Mouse (Mus musculus) erythroid progenitor cell, adult 5-6 weeks (primary cell): ENCODE measurements around the gene Olfr523. TPM values are rescaled to one million over a fixed set of nuclear protein-coding genes. Genes with fewer than 3 reads are reported as not detected.

ENCODE experiments used
- ATAC-seq: replicated peaks from 2 replicates; pipeline ENCODE4 v1.8.0; 2016; ENCODE audit warnings: moderate number of reproducible peaks, mild to moderate bottlenecking, moderate TSS enrichment, inconsistent platforms; ENCODE audit not compliant: poor library complexity, low FRiP score, severe bottlenecking
- total RNA-seq, 2 experiments: library from RNA; stranded (forward) in 1 of 2; stranded (reverse) in 1 of 2; fragments of 150-400 nt in 1 of 2; fragments of 186-747, 209-891 nt in 1 of 2; gene quantifications; 2 replicates each; pipeline versions ENCODE4 v1.2.3 to v1.2.4; 2015 to 2017; ENCODE audit warnings: low replicate concordance in 2 of 2

Olfr523 gene
- total RNA-seq, 2 experiments from 2014 or later = not detected

GRCm38 (mm10) chr7:140170863-140171262 lies 2.2 kb upstream of the Olfr523 start:
- no peak for ATAC-seq

DNA sequence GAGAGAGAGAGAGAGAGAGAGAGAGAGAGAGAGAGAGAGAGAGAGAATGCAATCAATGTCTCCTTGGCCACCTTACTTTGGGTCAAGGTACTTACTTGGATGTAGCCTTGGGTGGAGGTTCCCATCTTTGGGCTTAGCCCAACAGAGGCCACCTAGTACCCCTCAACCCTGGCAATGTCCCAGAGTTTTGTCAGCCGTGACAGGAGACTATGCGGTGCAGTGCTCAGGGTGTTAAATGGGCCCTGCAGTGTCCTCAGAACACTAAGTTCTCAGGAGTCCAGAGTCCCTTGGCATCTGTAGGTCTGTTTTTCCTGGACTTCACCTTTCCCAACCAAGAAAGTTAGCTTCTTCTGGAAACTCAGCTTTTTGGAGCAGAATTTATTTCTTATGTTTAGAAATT lies 6.2 kb downstream of the Olfr523 start:
- ATAC-seq = no peak

DNA sequence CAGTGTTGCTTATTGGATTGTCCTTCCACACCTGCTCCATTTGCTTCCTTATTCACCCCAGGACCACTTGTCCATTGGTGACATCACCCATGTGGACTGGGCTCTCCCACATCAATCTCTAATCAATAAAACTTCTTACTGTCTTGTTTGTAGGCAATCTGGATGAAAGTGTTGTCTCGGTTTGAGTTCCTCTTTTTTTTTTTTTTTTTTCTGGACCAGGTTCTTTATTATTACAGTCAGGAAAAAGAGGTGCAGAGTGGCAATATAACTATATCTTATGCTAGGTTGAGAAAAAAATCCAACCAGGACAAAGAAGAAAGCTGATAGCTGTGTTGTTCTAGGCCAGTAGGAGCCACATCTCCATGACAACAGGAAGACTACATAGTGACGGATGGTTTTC lies 7.7 kb downstream of the Olfr523 start:
- ATAC-seq = no peak

- no peak for ATAC-seq
Measured at GRCm38 (mm10) chr7:140184206-140184605, 11.2 kb downstream of the Olfr523 start.

DNA sequence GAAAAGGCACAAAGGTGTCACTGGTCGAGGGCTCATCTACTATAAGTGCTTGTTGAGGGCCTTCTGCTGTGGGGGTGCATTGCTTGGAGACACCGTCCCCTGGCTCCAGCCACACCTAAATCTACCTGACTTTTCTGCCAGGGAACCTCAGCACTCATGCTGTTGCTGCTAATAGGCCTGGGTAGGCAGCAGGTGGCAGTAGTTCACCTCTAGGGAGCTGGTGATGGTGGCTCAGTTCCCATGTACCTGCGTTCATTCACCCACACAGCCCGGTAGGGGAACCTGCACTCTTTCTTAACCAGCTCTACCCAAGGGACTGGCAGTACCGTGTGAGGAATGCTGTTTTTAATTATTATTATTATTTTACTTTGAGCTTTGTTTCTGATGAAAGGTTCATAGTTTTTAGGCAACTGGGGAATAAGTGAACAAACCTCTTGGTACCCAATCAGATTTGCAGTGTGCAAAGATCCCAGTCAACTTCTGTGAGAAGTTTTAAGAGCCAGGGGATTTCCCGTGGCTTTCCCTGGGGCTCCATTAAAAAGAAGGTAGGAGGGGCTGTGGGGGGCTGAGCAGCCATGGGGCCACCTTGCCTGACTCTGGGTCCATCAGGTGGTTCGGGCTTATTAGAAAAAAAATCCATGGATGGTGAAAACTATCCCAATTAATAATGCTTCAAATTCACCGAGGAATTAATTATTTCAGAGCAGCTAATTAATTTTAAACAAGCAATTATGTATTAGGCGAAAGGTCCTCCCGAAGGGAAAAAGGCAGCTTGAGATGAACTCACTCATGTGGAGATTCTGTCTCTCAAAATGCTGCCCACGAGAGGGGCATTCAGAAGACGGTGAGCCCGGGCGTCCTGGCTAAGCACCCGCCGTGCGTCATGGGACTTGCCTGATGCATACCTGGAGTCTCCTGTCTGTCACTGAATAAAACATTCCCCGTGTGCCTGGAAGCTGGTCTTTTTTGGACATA lies 13.9 kb downstream of the Olfr523 start:
- no peak for ATAC-seq

DNA sequence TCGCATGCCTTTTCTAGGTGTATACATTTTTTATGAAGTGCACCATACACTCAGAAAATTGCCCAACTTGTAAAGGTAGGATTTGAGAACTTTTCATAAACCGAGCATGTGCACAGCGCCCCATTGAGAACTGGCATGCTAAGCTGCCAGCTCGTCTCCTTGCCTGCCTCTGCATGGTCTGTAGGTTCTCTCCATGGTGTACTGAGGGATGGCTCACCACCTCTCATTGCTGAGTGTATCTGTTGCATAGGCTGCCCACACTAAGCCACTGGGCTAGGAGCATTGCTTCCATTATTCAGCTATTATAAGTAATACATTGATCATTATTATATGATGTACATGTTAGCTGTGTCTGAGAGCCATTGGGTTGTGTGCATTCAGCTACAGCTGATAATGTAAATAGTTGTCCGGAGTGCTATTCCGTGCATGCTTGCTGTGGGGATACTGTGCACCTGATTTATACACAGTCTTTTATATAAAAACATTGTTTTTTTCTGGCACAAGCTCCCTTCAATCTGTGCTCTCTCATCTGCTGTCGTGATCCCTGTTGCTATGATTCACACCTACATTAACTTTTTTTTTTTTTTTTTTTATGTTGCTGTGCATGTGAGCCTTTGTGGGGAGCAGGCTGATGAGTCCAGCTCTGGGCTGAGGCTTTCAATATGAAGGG lies 14.8 kb downstream of the Olfr523 start:
- ATAC-seq = no peak

DNA sequence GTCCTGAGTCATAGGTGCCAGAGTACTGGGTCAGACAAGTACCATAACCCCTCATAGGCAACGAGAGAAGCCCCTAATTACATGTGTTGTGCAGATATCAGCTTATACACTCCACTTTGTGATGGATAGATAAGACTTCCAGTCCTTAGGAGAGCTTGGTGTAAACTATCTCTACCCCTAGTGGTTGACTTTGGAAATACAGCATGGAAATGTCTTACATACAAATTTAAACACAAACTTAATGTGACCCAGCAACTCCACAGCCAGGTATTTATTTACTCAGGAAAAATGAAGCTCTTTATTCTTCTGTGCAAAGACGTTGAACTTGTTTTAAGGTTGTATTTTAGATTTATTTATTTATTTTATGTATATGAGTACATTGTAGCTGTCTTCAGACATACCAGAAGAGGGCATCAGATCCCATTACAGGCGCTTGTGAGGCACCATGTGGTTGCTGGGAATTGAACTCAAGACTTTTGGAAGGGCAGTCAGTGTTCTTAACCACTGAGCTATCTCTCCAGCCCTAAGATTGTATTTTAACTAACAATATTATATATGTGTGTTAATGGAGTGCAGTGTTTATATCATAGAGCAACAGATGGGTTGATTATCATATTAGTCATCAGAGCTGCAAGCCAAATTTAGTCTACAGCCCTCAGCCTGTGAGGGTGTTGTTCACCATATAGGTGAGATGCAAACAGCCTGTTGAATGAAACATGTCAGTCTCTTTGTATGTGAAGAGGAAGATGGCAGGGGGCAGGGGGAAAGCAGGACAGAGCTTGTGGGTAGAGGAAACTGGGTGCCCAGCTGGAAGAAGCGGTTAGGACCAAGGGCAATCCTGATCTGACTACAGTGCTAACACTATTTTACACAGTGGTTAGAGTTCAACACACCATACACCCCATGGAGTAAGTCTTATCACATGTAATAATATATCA lies 15.6 kb downstream of the Olfr523 start:
- ATAC-seq = 0 out of 2 replicates have a peak, but pooled peaks have one; percentile 49

GRCm38 (mm10) chr7:140190435-140190834 lies 17.4 kb downstream of the Olfr523 start:
- ATAC-seq = no peak

DNA sequence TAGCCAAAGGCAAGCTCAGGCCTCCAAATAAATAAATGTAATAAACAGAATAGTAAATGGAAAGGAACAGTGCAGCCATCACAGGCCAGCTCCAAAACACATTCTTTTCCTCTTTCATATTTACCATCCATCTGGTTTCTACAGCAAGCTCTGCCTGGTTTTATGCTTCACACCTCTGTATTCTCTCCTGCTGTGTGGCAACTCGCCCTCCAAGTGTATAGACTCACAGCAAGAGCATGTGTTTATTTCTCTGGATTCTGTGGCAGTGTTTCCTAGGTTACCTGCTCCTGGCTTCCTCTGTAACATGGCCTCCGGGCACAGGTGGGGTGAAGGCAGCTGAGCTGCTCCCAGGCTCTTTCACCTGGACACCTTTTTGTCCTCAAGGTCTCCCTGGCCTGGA lies 19.4 kb downstream of the Olfr523 start:
- ATAC-seq = no peak

GRCm38 (mm10) chr7:140192851-140193250 lies 19.8 kb downstream of the Olfr523 start:
- ATAC-seq = no peak

DNA sequence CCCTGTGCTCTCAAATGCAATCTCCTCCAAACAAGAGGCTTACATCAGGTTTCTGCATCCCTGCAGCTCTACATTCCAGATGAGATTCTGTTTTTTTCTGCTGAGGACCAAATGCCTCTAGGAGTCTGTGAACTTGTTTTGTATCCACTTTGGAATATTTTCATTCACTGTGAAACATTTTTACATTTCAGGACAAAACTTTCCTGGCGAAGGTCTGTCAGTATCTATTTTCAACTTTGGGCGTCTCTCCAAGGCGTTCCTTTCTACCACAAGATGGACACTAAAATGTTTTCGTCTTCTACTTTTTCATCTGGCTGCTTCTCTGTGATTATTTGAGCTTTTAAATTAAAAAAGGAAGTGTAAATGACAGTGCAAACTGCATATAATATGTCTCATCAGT lies 21.0 kb downstream of the Olfr523 start:
- ATAC-seq = no peak

GRCm38 (mm10) chr7:140196002-140196401 lies 23.0 kb downstream of the Olfr523 start:
- ATAC-seq = no peak

DNA sequence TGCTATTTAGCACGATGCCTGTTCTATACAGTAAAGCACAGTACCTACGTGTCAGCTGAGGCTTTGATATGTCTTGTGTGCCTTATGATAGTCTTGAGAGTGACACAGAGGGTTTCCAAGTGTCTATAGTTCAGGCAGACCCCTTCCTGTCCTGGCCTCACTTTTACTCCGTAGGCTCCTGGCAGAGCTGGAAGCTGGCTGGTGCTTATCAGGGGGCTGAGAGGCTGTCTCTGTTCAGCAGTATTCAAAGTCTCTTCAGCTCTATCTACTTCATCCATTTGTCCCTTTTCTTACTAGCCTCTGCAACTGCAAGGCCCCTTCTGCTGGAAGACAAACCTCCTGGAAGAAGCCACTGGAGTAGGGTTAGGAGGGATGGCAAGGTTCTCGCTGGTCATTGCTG lies 28.1 kb downstream of the Olfr523 start:
- no peak for ATAC-seq

DNA sequence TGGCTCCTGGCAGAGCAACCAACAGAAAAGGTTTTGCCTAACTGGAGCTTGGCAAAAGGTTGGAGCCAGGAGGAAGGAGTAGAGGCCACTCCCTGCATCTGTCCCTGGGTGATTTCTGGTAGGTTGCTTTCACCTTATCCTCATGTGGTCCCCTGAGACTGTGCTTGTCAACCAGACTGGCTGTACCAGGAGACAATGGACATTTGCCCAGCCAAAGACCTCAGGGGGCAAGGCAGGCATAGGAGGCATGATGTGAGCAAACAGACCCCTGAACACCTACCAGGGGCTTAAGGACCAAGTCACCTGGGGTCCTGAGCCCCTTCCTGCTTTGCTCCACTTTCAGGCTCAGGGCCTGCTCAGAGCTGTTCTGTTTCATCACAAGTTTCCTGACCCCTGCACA lies 32.8 kb downstream of the Olfr523 start, which contains the start of gene Olfr524:
TSS of gene Olfr524 (minus strand) at position 101 of the 400 bp plus-strand sequence.
- ATAC-seq = no peak

DNA sequence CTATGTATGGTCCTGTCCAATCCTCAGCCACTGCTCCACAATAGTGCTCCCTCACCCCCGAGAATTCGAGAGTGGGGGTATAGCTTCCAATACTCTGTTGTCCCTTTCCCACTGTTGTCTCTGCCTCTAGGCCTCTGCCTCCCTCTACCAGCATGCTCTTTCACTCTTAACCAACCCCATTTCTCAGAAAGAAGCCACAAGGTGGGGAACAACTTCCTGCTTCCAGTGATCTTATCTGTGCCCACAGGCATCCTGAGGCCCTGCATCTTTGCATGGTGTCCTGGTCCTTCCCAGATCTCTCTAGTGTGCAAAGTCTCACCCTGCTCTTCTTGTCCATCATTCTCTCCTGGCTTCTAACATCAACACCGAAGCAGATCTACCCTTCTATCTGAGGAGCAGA lies 33.9 kb downstream of the Olfr523 start:
- no peak for ATAC-seq

DNA sequence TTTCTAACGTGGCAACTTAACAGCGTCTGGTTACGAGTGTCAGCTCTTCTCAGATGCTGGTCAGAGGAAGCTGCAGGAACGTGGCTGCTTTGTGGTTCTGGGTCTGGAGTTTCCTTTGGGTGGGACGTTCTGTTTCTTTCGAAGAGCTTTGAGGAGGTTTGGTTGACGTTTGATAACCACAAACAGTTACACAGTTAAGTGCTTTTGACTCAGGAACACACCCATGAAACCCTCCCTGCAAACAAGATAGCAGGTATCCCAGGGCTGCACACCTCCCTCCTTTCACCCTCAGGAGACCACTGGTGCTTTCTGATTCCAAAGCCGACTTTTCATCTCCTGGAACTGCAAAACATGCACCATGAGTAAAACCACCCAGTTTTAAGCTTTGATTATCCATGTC lies 35.1 kb downstream of the Olfr523 start:
- no peak for ATAC-seq

DNA sequence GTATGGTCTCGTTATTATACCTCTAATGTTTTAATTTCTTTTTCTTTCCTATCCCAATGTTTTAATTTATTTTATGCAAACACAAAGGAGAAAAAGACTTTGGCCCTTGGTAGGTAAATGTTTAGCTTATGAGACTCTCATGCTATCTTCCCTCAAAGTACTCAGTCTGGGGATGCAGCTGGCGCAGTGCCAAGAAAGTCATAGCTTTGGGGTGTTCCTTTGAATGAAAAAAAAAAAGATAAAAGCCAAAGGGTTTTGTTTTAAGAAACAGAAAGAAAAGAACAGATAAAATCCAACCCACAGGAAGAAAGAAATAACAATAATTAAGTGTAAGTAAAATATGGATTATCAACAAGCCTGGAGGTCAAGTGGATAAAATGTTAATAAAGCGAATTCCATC lies 35.7 kb downstream of the Olfr523 start:
- ATAC-seq = no peak

- no peak for ATAC-seq
Measured at GRCm38 (mm10) chr7:140213841-140214240, 40.8 kb downstream of the Olfr523 start.

DNA sequence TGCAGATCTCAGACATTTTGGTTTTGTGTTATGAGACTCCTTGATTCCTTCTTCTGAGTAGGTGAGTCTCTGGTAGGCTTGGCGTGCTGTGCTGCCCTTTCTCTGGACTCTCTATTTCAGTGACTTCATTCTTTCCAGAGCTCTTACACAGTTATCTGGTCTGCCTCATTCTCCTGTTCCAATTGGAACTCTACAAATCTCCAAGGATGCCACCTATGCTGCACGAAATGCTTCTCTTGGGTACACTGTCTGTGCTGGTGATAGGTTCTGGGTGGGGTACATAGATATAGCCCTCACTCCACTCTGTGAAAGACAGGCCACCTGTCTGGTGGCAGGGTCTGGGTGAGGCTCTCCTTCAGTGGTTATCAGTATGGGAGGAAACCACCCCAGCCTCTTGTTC lies 45.0 kb downstream of the Olfr523 start, which contains the start of gene Cd163l1:
TSS of gene Cd163l1 (plus strand) at position 301 of the 400 bp plus-strand sequence.
- ATAC-seq = no peak

DNA sequence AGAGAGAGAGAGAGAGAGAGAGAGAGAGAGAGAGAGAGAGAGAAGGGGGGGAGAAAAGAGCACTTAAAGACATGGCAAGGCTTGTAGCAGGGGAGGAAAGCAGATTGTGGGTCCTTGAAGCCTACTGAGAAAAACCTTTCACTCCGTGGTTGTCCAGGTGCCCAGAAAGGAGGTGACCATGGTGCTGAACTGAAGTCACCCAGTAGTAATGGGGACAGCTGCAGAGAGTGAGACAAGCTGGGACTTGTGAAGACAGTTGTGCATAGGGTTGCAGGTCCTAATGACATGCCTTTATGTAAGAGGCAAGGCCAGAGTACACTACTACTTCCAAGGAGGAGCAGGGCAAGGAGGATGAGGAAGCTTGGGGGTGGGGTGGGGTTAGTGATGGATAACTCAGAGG lies 46.3 kb downstream of the Olfr523 start:
- no peak for ATAC-seq
